Mouse (Mus musculus) right cerebral cortex, postnatal 4 days (tissue): ENCODE results near the gene Hgd.
A peak's percentile ranks its signal among the peaks of the same experiment; 100 is the strongest.

ENCODE experiments used
- DNase-seq: peaks from one replicate; pipeline ENCODE4 v3.0.0-alpha.2; 2022

The Hgd gene

DNA sequence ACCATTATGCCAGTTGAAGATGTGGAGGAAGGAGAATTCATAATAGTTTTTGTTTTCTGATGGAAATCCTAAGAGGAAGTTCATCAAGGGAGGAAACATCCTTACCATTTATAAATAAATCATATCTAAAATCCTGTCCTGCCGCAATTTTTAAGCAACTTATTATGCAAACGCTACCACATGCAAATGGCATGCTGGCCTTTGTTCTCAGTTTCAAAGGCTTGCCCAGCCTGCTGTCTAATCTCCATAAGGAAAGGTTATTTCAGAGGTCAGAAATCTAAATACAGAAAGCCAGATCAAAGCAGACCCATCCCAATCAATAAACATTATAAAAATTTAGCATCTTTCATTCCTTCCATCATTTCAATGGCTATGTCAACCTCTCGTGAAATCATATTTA is 1.9 kb downstream of the Hgd start:
- no peak for DNase-seq

DNA sequence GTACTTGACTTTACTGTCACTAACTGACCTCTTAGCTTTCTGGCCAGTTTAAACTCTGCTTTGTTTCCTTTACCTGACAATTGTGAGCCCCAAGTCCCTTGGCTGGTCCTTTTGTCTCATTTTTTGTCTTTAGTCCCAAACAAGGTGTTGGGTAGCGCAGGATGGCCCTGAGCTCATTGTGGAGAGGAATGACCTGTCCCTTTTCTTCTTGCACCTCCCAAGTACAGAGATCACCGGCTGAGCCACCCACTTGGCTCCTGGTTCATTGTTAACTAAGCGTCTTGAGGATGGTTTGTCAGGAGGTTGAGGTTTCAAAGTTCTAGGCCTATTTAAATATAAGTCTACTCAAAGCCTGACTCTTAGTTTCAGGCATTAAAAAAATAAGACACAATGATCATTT is 3.4 kb downstream of the Hgd start:
- no peak for DNase-seq

DNA sequence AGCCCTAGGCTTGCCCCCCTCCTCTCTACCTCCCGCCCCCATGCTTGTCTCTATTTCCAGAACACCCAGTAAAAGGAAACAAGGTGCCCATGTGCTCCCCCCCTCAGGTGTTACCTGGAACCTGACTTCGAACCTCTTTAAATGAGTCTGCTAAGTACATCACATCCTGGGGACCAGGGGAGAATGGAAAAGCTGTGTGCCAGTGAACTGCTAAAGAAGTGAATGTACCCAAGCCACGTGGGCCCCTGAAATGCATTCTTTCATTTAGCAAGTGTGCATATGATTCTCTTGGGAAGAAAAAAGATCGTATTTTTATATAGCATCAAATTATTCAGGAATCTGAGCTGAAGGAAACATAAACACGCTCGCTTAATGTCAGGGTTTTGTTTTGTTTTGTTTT is 3.8 kb downstream of the Hgd start:
- DNase-seq: no peak

DNA sequence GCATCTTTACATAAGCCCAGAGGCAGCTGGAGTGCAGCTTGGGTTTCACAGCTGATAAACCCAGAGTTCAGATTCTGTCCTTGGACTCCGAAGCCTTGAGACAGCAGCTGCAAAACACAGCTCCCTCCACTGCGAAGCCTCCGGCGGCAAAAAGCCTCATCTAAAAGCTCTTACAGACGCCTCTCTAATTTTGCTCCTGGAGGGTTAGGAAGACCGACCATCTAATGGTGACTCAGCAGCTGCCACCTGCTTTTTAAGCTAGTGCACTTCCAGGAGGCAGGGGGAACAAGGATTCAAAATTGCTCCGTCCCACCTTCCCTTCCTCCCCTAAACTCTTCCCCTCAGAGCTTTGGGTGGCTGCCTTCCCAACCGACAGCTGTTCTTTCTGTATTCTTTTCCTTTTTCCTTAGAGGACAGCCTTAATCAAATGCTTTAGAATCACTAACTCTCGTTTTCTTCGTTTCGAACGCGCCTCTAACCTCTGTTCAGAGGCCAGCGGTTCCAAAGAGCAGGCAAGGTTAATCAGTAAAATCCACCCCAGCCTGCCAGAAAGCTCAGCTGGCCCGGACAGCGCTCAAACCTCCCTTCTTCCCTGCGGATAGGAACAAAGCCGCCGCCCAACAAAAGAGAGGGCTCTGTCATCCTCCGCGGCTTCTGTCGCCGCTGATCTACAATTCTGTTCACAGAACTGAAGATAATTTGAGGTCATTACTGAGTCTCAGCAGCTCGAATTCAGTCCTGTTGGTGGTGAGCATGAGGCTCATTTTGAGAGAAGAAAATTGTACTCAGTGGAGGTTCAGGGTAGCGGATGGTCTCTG is 4.5 kb downstream of the Hgd start:
- DNase-seq: peak; percentile 51

DNA sequence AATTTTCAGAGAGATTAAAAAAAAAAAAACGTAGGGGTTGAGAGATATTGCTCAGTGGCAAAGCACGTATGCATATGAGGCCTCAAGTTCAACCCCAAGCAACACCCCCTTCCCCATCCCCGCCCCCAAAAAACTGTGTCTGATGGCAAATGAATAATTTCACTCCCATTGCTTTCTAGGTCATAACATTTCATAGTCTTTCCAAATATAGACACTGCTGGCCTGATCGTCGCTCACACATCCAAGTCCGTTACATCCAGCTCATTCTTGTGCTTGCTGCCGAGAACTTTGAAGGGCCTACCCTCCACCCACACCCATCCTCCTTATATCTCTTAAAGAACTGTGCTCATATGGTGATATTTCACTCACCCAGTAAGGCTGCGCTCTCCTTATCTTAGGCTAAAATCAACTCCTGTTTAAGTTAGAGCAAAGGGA is 5.2 kb downstream of the Hgd start:
- no peak for DNase-seq

DNA sequence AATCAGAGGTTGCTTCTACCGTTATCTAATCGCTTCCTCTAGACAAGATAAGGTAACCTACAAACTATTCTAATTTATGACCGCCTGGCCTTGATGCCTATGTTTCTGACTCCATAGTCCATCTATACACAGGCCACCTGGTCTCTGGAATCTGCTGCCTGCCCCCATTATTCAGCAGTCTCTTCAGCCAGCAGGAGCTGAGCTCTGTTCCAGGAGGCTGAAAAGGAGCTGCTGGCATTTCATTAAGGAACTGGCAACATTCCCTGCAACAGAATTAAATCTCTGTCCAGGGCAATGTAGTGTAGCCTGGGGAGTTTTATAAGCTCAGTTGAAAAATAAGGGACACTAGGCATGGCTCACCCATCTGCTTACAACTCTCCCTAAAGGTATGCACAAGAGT is 11.0 kb downstream of the Hgd start:
- DNase-seq: no peak

DNA sequence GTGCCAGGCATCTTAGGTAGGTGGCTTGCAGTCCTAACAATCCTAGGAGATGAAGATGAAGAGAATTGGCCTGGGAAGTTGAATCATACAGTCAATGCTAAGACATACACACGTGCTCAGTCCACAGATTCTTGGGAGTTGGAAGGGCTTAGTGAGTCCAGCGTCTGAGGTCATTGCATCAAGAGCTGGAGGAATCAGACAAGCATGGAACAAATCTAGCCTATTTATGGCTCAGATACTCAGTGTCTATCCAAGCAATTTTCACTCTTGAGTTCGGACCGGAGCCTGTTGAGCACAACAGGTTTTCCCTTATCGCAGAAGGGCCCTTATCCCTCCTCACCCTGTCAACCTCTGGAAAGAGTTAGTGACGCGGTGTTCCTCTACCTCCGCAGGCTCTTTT is 11.6 kb downstream of the Hgd start:
- no peak for DNase-seq

DNA sequence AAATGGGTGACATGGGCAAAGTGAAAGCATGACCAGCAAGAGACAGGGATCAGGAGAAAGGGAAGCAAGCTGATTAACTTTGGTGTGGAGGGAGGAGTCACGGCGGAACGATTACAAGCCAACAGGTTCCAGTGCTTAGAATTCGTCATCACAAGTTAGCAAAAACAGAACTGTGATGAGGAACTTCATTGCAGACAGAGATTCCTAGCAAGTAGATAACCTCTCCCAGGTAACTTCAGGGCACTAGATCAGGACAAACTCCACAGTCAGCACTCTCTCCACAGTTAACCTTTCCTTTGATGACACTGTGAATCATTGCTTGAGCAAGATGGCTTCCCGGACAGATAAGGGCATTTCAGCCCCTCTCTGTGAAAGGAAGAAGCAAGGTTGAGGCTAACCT is 17.5 kb downstream of the Hgd start:
- DNase-seq: no peak

DNA sequence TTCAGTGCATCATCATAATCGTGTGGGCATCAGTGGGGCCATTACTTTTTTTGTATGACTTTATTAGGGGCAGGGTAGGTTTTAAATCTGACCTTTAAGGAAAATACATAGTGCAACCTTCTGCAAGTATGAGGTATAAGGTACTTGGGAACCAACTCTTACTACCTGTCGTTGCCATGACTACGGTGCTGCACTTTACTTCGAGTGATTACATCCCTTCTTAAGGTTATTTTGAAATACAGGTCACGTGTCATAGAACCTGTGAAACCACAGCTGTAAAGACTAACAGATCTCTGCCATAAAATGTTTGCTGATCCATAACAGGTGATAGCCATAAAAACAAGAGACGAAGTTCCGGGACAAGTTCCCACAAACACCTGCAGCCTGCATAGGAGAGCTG is 18.5 kb downstream of the Hgd start:
- DNase-seq: no peak

DNA sequence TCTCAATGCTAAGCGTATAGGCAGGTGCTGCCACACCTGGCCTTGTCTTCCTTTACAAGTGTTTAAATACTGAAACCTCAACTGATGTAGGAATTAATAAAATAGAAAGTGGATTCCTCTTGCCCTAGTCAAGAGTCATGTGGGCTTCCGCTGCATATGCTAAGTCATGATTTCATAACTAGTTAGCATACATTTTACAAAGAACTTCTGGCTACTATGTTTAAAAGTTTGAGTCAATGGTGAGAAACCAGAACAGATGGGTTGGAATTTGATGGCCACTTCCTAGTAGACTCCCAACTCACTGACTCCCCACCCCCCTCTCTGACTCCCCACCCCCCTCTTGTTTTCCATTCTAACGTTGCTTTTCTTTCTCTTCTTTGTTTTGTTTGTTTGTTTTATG is 19.4 kb downstream of the Hgd start:
- no peak for DNase-seq

DNA sequence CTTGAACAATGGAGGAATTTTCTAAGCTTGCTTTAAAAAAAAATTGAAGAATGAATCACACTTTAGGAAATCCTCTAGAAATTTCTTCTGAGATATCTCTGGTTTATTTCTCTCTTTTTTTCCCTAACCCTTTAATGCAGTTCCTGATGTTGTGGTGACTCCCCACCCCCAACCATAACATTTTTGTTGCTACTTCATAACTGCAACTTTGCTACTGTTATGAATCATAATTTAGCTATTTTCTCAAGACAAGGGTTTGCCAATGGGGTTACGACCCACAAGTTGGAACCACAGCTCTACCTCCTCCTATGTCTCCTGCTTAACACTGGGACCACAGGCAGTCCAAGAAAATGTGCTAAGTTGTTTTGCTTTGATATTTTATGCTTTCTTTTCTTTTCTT is 23.5 kb downstream of the Hgd start:
- DNase-seq: no peak

DNA sequence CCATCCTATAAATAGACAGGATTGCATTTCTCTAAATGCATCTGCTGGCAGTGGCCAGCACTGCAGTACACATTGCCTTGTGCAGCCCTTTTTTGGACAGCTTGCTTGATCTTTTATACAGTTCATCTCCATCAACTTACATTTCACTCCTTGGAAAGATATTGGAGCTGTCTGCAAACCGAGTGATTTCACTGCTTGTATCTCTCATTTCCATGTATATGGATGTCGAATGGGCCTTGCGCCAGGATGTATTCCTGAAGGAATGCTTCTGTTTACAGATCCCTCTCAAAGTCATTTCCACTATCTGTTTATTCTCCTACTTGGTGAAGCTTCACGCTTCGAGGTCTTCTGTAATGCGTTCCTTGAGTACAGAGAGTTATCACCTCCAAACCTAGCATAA is 24.3 kb downstream of the Hgd start:
- peak; percentile 24 for DNase-seq

DNA sequence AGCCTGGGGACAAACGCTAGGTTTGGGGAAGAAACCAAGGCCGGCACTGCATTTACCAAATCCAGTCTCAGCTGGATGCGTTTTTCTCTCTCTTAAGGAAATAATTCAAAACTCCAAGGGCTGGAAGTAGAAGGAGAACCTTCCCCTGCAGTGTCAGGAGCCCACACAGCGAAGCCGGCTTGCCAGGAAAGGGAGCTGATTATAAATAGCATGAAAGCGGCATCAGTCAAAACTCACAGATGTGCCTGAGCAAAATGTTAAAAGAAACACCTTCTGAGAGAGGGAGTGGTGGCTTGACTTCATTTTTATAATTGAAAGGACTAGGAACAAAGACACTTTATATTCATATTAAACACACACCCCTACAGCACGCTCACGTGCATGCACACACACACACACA is 30.4 kb downstream of the Hgd start:
- no peak for DNase-seq

DNA sequence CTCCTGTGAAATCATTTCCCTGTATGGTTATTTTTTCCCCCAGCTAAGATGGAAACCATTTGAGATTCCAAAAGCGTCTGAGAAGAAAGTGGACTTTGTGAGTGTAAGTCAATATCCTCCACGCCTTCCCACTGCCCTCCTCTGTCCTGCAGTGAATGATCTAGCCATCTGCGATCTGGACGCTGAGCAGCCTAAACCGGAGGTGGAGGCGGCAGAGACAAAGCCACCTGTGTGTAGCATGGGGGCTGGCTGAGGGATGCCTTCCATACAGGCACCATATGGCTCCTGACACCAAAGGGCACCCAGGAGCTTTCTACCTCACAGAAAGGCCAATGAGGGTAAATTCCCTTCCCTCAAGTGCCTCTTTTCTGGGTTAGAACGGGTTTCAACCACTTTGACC is 31.1 kb downstream of the Hgd start:
- DNase-seq: no peak

DNA sequence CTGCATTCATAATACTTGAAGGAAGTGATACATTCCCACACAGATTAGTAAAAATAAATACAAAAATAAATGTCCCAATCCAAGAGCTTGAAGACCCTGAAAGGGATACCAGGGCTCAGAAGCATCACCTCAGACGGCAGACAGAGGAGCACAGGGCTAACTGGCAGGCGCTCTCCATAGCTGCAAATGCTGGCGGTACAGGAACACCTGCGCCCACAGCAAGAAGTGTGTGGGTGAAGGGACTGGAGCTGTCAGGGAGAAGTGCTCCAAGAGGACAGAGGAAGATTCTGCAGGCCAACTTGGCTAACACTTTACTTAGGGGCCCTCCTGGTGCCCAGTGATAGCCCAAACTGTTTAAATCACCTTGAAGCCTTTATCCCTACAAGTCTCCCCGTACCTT is 32.1 kb downstream of the Hgd start:
- no peak for DNase-seq

DNA sequence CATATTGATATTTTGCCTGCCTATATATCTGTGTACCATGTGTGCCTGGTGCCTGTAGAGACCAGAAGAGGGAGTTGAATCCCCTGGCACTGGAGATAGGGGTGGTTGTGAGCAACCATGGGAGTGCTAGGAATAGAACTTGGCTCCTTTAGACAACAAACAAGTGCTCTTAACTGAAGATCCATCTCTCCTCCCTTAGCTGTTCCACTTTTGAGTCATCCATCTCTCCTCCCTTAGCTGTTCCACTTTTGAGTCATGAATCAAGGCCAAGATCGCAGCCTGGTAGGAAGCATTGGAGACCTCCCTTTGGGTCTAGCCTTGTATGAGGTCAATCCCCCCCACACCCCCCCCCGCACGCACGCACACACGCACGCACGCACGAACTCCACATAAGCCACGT is 34.6 kb downstream of the Hgd start:
- no peak for DNase-seq

DNA sequence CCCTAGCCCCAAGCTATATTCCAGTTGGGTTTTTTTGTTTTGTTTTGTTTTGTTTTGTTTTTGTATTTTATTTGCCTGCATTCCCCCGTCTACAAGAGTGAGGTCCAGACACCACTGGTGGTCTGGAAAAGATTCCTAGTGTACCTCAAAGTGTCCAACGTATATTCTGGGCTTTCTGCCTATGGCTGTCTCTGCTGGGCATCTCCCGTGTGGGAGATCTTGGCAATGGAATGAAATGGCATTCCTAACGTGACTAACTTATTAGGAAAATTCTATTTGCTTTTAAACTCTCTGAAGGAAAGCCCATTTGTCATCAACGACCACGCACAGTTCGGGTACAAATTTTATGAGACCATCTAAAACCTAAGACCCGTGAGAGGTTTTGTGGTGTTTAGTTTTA is 35.5 kb downstream of the Hgd start:
- no peak for DNase-seq

DNA sequence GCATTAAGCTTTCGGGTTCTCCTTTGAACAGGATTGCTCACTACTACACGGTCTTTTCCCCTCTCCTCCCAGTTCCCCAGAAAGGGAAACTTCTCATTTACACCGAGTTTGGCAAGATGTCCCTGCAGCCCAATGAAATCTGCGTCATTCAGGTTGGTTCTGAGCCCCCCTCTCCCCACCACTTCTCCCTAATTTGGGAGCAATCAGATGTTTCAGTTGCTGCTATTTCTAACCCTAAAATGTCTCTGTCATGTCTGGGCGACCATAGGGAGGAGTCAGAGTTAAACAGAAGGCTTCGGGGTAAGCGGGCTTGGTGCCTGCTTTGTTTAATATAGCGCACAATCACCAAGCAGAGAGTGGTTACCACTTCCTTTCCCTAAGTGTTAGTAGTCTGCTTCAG is 36.2 kb downstream of the Hgd start:
- DNase-seq: no peak

DNA sequence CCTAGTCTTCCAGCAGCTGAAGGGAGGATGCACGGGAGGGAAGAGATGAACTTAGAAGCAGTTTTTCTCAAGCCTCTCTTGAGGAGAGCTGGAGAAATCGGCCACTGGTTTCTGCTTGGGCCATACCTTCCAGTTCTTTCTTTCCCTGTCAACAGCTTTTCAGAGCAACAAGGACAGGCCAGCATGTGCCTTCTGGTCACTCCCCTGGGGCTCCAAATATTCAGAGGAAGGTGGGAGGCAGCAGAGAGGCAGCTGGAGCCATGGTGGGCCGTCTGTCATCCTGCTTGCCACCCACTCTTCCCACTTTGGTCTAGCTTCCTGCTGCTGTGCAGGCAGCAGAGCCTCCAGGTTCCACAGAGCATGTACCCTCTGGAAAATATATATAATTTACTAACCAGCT is 37.7 kb downstream of the Hgd start:
- no peak for DNase-seq

DNA sequence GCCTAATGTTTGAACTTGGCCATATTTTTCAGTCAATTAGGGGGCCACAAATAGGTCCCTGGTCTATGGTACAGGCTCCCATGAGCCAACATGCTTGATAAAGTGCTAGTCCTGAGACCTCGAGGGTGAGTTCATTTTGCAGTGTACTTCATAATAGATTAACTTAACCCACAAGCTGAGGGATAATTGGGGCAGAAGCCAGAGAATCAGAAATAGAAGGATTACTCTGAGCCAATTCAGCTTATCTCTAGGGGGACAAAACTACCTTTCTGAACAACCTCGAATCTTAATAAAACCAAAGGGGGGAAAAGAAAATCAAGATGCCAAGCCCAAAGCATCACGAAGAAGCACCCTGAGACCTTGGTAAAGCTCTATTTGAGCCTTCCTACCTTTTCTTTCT is 42.5 kb downstream of the Hgd start:
- no peak for DNase-seq

DNA sequence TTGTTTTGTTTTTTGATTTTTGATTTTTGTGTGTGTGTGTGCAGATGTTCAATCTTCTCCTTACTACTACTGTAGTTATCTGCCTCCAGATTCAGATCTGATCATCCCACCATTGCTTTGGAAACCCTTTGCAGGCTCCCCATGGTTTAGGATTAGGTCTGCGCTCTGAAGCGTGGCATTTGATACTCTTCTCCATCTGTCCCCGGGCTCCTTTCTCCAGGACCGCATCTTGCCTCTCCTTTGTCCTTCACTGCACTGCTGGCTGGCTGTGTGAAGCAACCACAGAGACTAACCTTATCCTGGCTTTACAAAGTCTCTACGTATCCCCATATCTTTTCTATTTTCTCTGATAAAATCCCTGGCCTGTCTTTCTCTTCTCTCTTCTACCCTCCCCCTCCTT is 43.0 kb downstream of the Hgd start:
- no peak for DNase-seq

DNA sequence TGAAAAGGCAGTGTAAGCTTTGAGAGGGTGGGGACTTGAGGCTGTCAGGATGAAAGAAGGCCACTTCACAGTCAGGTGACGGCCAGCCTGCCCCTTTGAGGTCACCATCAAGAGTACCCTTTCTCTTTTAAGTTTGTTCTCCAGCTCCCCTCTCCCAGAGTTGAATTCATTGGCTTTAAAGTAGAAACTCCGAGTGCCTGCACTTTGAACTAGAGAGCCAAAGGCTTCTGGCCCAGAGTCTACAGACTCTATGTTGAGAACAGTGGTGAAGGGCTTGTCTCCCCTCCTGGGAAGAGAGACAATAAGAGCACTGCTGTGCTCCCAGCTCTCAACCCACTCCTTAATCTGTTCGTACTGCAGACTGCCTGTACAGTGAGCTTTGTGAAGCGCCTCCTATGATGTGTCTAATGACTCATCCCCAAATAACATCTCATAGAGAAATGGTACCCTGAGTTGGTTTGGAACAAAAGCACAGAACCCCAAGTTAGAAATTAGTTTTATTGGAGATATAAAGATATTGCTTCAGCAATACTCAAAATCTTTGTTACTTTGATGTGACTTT is 46.5 kb downstream of the Hgd start:
- DNase-seq: no peak

DNA sequence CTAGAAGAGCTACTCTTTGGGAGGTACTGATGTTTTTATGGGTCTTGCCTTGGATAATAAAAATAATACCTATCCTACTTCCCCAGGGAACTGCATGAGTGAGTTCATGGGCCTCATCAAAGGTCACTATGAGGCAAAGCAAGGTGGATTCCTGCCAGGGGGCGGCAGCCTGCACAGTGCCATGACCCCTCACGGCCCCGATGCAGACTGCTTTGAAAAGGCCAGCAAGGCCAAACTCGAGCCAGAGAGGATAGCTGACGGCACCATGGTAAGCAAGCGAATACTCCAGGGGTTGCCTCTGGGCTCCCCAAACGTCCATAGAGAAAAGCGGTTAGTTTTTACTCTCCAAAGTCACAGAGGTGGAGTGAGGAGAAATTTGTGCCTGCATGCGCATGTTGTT is 48.4 kb downstream of the Hgd start:
- no peak for DNase-seq

DNA sequence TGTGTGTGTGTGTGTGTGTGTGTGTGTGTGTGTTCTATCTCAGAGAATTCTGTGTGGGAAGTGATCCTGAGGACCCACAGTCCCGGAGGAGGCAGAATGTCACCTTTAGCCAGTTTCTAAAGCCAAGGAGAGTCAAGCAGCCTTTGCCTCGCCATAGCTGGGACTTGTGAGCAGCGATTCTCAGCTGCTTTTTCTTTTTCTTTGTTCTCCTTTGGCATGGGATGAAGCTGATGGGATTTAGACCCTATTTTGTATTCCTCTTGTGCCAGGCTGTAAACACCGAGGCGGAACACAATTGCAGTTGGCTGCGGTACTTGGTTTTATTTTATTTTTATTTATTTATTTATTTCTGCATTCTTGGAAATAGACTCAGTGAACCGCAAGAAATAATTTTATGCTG is 49.1 kb downstream of the Hgd start:
- no peak for DNase-seq

DNA sequence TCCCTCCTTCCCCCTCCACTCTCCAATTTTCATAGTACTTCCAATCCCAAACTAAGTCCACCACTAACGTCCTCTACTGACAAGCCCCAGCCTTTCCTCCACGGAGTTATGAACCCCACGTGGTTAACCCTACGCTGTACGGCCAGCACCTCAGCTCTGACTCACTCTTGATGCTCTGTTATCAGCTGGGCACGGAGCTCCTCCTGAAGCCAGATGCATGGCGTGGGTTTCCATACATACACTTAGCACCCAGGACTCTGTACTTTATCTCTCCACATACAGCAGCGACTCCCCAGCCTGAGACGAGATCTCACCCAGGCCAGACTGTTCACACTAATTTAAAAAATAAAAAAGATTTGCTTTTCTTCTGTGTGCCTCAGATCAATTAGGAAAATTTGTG is 54.6 kb downstream of the Hgd start:
- DNase-seq: no peak
